In the genomic region with DNA sequence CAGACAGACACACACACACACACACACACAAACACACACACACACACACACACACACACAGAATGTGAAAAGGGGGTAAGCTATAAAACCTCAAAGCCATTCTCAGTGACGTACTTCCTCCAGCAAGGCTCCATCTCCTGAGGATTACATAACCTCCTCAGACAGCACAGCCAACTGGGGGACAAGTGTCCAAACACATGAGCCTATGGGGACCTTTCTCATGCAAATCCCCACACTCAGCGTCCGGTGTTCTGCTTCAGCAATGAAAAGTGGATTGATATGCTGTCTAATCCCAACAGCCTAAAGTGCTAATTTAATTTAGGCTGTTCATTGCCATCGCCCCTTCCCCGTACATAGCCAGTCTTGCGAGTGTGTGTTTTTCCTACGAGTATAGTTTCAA, we compare ENCODE assay signal across 13 mouse cellular contexts.
"Had no signal": no experiment of that assay in that cellular context is flagged by ENCODE, and none has a peak within 500 bp of the region (broad histone marks: within the 10 kb centered on the region; RNA-seq: fewer than 3 reads in every experiment).

No protein-coding gene starts in this region.

- DNase-seq: kidney, adult 8-10 months; kidney, postnatal 10 days; kidney, postnatal 36 days; layer of hippocampus, postnatal 36 days; left cerebral cortex, postnatal 4 days; lung, adult 18-20 months; lung, postnatal 10 days; lung, postnatal 36 days; midbrain, embryonic 14.5 days; retina, postnatal 1 day; right cerebral cortex, postnatal 25 days; spleen, adult 18-20 months; thymus, postnatal 25 days had no signal
